Mouse (Mus musculus): Measurements from ENCODE around the gene Rbak.
"Not testable (repeated sequence)": the region's sequence is repeated elsewhere in the genome, so short reads cannot be mapped to it uniquely, and the experiment has no call there.

The Rbak gene

GRCm38 (mm10) chr5:143180255-143181076 lies at the start of gene Rbak, which contains the start of gene Spdye4b:
Rbak (minus strand) TSS chr5:143180775.
Spdye4b (plus strand) TSS chr5:143181017.
- in situ Hi-C loops (cut with MboI, MseI), result loop anchor here (5.0 kb wide), 1 partner anchor 52 kb away; no protein-coding TSS in a partner anchor

- in situ Hi-C loops (cut with MboI, MseI), result no loop called here
Observed at GRCm38 (mm10) chr5:143226790-143227189, 46.2 kb upstream of the Rbak start, which contains the start of gene Spdye4a. Spdye4a (minus strand) TSS chr5:143226890.

GRCm38 (mm10) chr5:143222287-143222686 lies 41.7 kb upstream of the Rbak start:
- in situ Hi-C loops (cut with MboI, MseI), result no loop called here

- in situ Hi-C loops (cut with MboI, MseI), result no loop called here
Observed at GRCm38 (mm10) chr5:143220996-143221395, 40.4 kb upstream of the Rbak start.

GRCm38 (mm10) chr5:143213832-143214231 lies 33.3 kb upstream of the Rbak start:
- in situ Hi-C loops (cut with MboI, MseI), result no loop called here

GRCm38 (mm10) chr5:143205015-143205414 lies 24.4 kb upstream of the Rbak start:
- in situ Hi-C loops (cut with MboI, MseI), result loop anchor here (10.0 kb wide), 1 partner anchor 720 kb away; no protein-coding TSS in a partner anchor

- in situ Hi-C loops (cut with MboI, MseI), result no loop called here
Observed at GRCm38 (mm10) chr5:143196506-143196905, 15.9 kb upstream of the Rbak start.

- in situ Hi-C loops (cut with MboI, MseI), result no loop called here
Observed at GRCm38 (mm10) chr5:143195166-143195565, 14.6 kb upstream of the Rbak start.

GRCm38 (mm10) chr5:143194747-143195146 lies 14.2 kb upstream of the Rbak start:
- in situ Hi-C loops (cut with MboI, MseI), result not testable (repeated sequence)

GRCm38 (mm10) chr5:143192806-143193205 lies 12.2 kb upstream of the Rbak start:
- in situ Hi-C loops (cut with MboI, MseI), result no loop called here

GRCm38 (mm10) chr5:143188014-143188413 lies 7.4 kb upstream of the Rbak start:
- in situ Hi-C loops (cut with MboI, MseI), result not testable (repeated sequence)

GRCm38 (mm10) chr5:143179179-143179578 lies 1.4 kb downstream of the Rbak start:
- in situ Hi-C loops (cut with MboI, MseI), result no loop called here

- in situ Hi-C loops (cut with MboI, MseI), result no loop called here
Observed at GRCm38 (mm10) chr5:143177541-143178200, 2.9 kb downstream of the Rbak start.

- in situ Hi-C loops (cut with MboI, MseI), result no loop called here
Observed at GRCm38 (mm10) chr5:143175970-143176369, 4.6 kb downstream of the Rbak start.

GRCm38 (mm10) chr5:143165508-143166070 lies 15.0 kb downstream of the Rbak start:
- in situ Hi-C loops (cut with MboI, MseI), result no loop called here

GRCm38 (mm10) chr5:143155534-143155933 lies 25.0 kb downstream of the Rbak start:
- in situ Hi-C loops (cut with MboI, MseI), result no loop called here

- in situ Hi-C loops (cut with MboI, MseI), result no loop called here
Observed at GRCm38 (mm10) chr5:143153756-143154155, 26.8 kb downstream of the Rbak start.

- in situ Hi-C loops (cut with MboI, MseI), result no loop called here
Observed at GRCm38 (mm10) chr5:143150044-143150443, 30.5 kb downstream of the Rbak start.

- in situ Hi-C loops (cut with MboI, MseI), result no loop called here
Observed at GRCm38 (mm10) chr5:143149536-143149935, 31.0 kb downstream of the Rbak start.

GRCm38 (mm10) chr5:143148661-143149060 lies 31.9 kb downstream of the Rbak start:
- in situ Hi-C loops (cut with MboI, MseI), result no loop called here

- in situ Hi-C loops (cut with MboI, MseI), result no loop called here
Observed at GRCm38 (mm10) chr5:143147481-143147880, 33.1 kb downstream of the Rbak start, which contains the start of gene Olfr718-ps1. Olfr718-ps1 (minus strand) TSS chr5:143147581.

- in situ Hi-C loops (cut with MboI, MseI), result no loop called here
Observed at GRCm38 (mm10) chr5:143137580-143137979, 43.0 kb downstream of the Rbak start.
